Mouse (Mus musculus): ENCODE data around the gene Asb2.

Gene Asb2

GRCm38 (mm10) chr12:103315831-103316545 is 39.8 kb downstream of the Asb2 start:
- DNase-seq = no peak

DNA sequence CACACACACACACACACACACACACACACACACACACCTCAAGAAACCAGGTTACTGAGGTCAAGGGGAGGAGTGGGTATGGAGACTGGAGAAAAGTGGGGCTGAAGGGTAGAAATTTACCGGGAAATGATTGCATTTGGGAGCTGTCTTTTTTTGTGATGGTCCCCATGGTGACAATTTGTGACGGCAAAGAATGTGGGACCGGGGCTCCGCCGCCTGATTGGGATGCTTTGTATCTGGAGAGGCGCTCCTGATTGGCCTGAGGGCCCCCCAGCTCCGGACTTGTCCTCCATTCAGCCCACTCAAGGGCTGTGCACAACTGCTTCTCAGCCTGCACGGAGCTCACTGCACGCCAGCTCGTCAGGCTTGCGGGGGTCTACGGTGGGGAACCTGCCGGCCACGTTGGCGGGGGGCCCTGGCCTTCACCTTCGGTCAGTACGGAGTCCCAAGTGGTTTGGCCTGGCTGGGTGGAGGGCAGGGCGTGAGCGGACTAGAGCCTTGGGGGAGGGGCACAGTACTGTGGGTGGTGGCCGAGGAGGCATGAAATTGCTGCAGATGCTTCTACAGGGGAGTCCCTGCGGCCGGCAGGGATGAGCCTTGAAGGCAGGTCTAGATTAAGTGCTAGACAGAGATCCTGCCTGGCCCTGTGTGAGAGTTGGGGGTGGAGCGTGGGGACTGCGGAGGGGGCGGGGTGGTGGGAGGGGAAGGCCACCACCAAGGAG is 41.0 kb downstream of the Asb2 start:
- DNase-seq = no peak

GRCm38 (mm10) chr12:103313871-103314639 is 41.7 kb downstream of the Asb2 start:
- no peak for DNase-seq

- DNase-seq = no peak
Measured at GRCm38 (mm10) chr12:103313274-103313673, 42.5 kb downstream of the Asb2 start.

DNA sequence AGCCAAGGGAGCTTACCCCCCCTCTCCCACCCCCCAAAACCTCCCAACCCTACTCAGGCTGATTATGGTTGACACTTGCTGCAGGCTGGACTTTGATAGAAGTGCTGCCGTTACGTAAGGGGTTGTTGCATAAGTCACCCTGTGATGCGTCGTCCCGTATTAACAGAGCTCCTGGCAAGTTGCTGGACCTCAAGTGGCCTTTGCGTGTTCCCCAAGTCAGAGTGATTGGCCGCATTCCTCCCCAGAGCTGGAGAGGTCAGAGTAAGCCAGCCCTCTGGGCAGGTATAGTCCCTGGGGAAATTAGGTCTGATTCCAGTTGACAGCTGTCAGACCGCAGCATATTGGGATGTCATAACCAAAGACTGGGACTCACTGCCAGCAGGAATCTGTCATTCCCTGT is 43.9 kb downstream of the Asb2 start:
- DNase-seq = peak; percentile 70

- DNase-seq = no peak
Measured at GRCm38 (mm10) chr12:103310744-103311267, 45.0 kb downstream of the Asb2 start, which contains the start of gene Fam181a. TSS of gene Fam181a (plus strand) at chr12:103310975.

DNA sequence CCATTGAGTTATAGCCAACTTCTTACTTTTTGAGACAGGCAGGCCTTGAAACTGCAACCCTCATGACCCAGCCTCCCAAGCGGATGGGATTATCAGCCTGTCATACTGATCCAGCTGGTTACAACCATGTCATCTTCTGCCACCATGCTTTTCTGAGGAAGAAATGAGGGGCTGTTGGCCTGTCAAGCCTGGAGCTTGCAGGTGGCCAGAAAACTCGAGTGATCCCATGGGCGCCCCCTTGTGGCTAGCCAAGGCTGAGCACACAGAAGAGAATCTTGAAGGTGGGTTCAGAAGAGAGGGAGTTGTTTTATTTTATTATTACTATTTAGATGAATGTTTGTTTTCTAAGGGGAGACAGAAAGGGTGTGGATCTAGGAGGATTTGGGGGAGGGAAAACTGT is 49.1 kb downstream of the Asb2 start:
- peak; percentile 37 for DNase-seq

DNA sequence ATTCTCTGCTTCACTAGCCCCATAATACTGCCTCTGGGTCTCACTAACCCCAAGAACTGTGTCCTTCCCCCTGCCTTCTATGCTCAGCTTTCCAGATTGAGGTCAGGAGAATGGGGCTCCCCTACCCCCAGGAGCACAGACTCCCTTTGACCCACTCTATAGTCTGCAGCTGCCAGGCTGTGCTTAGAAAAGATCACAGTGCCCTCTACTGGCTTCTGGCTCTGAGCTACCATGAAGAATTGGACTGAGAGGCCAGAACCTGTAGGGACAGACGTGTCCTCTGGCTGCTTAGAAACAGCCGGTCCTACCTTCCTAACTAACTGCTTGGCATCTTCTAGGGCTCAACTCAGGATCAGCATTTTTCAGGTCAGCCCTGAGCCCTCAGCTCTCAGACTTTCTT is 49.6 kb downstream of the Asb2 start:
- no peak for DNase-seq

DNA sequence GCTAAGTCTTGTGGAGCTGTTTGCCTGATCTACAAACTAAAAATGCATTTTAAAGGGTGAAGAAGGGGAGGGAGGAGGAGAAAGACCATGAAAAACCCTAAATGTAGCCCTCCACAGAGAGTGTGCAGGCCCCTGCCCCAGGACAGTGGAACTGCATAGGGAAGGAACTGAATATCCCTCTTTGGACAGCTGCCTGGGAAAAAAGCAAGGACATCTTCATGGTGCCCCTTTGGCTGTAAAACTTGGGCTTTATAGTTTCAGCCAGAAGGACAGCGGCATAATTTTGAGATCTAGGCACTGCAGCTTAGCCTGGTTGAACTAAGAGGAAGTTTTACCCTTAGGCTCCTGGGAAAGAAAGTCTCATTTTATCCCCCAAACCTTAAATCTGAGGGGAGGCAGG is 52.8 kb downstream of the Asb2 start:
- DNase-seq = no peak

GRCm38 (mm10) chr12:103301645-103302044 is 54.2 kb downstream of the Asb2 start:
- peak; percentile 59 for DNase-seq

DNA sequence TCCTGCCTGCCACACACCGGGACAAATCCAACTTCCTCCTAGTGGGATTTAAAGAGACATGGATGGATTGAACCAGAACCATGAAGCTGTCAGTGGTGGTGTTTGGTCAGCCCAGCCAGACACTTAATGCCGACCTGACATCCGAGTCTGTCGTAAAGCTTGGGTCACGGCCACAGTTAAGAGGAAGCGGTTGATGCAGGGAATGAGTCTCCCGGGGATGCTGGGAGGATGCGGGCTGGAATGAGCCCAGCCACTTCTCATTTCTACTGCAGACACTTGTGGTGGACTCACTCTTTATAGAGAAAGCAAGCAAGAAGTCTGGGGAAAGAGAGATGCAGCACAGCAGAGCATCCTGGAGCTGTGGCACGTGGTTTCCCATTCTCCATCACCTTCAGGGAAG is 55.3 kb downstream of the Asb2 start:
- peak; percentile 73 for DNase-seq

GRCm38 (mm10) chr12:103296292-103296691 is 59.5 kb downstream of the Asb2 start:
- no peak for DNase-seq

DNA sequence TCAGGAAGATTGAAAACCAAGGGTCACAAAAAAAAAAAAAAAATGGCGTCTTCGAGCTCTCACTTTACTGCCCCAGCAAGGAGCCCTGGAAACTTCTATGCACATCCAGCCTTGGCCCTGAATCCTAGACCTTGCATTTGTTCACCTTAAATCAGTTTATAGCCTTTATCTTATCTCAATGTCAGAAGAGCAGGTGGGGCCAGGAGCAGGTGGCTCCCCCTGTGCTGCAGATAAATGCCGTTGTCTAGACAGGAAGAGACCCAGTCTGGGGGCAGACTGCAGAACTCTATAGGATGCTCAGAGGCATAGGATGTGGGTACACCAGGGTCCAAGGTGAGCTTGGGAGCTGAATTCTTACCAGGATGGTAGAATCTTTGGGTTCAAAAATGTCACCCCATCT is 63.4 kb downstream of the Asb2 start:
- DNase-seq = no peak

DNA sequence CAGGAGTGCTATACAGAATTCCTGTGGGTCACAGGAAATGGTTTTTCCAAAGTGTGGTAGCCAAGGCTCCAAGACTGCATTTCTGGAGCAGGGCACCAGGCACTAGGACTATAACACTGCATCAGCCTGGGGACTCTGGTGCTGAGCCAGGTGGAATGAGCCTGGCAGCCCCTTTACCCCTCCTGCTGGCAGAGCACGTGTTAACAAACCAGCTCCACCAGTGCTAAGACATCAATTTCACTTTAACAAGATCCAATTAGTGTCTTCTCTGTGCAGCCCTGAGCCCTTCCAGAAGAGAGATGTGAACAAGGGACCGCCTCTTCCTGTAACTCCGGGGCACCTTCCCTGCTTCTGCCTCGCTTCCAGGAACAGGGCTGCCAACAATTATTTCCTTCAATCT is 68.5 kb downstream of the Asb2 start:
- no peak for DNase-seq

DNA sequence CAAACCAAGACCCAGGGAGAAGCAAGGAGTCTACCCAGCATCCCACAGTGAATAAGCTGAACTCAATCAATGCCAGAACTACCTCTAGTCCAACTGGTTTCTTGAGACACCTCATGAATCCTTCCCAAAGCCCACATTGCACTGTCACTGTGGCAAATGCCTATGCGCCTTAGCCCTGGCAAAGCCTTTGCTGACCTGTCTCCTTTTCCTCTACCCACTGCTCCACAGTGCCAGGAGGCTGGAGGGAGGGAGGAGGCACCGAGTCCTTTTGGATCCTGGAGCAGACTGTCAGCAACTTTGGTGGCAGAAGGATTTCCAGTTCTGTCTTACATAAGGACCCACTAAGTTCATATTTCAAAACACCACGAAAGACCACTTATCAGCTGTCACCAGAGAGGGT is 72.4 kb downstream of the Asb2 start:
- peak; percentile 10 for DNase-seq

- no peak for DNase-seq
Measured at GRCm38 (mm10) chr12:103282936-103283335, 72.9 kb downstream of the Asb2 start.

- peak; percentile 86 for DNase-seq
Measured at GRCm38 (mm10) chr12:103281912-103282311, 73.9 kb downstream of the Asb2 start.

DNA sequence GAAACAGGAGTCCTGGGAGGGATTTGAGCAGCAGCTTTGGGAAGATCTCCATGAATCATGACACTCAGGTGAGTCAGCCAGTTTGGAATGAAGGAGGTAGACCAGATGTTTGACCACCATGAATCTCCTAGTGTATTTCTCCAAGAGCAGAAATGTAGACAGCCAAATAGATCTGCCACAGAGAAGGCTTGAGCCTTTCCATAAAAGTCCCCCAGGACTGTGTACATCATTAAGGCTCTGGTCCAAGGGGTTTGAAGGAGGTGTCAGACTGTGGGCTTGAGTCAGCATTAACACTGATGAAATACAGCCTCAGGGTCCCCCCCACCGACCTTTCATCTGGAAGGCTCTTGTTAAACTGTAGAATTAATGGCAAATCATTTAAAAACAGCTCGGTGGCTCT is 74.3 kb downstream of the Asb2 start:
- no peak for DNase-seq

GRCm38 (mm10) chr12:103276422-103276821 is 79.4 kb downstream of the Asb2 start:
- no peak for DNase-seq

DNA sequence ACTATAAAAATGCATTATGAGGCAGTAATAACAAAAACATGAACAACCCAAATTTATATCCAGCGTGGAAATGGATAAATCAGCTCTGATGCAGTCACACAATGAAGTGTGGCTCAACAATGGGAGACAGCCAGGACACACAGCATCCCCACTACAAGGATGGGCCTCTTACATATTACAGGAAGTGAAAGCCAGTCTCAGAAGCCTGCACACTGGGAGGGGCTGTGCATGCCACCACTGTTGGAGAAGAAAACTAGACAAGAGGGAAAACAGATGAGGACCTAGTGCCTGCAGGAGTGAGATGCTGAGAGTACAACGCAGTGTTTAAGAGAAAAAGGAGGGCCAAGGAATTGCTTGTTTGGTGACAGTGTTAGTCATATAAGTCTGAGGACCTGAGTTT is 82.1 kb downstream of the Asb2 start:
- DNase-seq = no peak

- no peak for DNase-seq
Measured at GRCm38 (mm10) chr12:103273051-103273450, 82.8 kb downstream of the Asb2 start.

GRCm38 (mm10) chr12:103272176-103272575 is 83.6 kb downstream of the Asb2 start:
- DNase-seq = no peak

Data from kidney, postnatal 14 days (tissue).